Mouse (Mus musculus): Measurements from ENCODE around the gene F13a1. TPM values are rescaled to one million over a fixed set of nuclear protein-coding genes. Genes with fewer than 3 reads are reported as not detected.

F13a1 gene
- polyA plus RNA-seq, 1 experiment from 2014 or later: 27.6 TPM

DNA sequence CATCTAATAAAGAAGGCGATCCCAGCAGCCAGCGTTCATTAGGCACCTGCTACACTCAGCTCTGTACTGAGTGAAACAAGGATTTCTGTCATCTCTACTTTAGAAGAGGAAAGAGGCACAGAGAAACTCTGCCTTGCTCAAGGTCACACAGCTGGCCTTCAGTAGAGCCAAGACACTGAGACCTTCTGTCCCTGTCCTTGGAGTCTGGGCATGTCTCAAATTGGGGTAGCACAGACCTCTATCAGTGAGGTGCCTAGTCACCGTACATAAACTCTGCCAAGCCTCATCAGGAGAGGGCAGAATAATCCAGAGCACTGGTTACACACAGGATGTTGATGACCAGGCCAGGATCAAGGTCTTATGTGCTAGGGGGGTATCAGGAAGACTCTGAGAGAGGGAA is 108.2 kb downstream of the F13a1 start:
- H3K9me3 ChIP-seq: no peaks in the 10 kb centered on the region
- WGBS: 85% methylated on average over 3 of the region's 3 CpGs

DNA sequence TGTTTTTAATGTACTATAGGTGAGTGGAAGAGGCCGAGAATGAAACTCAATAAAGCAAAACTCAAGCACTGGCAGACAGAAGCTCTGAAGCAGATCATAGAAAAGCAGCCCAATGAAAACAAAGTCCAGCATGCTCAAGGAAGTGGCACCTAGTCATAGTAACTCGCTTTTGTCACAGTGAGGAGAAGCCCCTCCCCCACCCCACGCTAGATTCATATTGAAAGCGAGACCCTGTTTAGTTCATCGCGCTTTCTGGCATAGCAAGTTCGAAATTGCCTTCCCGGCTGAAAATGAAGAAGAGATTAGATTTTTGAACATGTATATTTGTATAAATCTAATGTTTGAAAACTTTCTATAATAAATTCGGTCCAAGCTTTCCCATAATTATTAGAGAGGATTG is 118.0 kb downstream of the F13a1 start:
- ATAC-seq (ENCODE audit: insufficient read depth, low FRiP score, low read depth): no peak
- H3K36me3 ChIP-seq: no peaks in the 10 kb centered on the region
- H3K4me3 ChIP-seq (replicated peaks): no peak overlapping the region
- no peaks in the 10 kb centered on the region for H3K9me3 ChIP-seq
- no peaks in the 10 kb centered on the region for H3K4me1 ChIP-seq
- no peak overlapping the region for H3K27ac ChIP-seq
- H3K9ac ChIP-seq: no peak overlapping the region
- H3K27me3 ChIP-seq (replicated peaks): no peaks in the 10 kb centered on the region
- 84% methylated on average over 9 of the region's 9 CpGs for WGBS
- H3K4me2 ChIP-seq: no peak overlapping the region

More for the DNA sequence above, 108.2 kb downstream of the F13a1 start:
- Histone ChIP-seq H3K4me1 (no peaks in the 10 kb centered on the region), H3K36me3 (no peaks in the 10 kb centered on the region), H3K4me2 (no peak overlapping the region), H3K27me3 (replicated peaks) (no peaks in the 10 kb centered on the region), H3K27ac (no peak overlapping the region), H3K9ac (no peak overlapping the region), H3K4me3 (replicated peaks) (no peak overlapping the region)
- no peak for ATAC-seq (ENCODE audit: insufficient read depth, low FRiP score, low read depth)

DNA sequence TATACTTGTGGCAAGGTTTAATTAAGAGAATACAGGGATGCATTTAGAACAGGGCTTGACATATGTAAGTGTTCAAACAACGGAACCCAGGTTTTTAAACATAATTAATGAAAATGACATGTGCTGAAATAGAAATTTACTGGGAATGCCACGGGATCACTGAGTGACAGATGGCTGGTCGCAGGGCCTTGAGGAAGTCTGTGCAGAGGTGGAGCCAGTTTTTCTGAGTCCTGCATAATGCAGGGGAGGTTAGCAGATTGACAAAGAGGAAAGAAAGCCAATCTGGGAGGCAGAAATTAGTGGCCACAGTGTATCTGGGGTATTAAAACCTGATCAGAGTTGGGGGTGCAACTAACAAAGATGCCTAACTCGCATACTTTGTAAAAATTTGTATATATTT is 130.3 kb downstream of the F13a1 start:
- Histone ChIP-seq H3K36me3 (no peaks in the 10 kb centered on the region), H3K4me1 (no peaks in the 10 kb centered on the region), H3K9ac (no peak overlapping the region), H3K4me2 (no peak overlapping the region), H3K4me3 (replicated peaks) (no peak overlapping the region), H3K9me3 (no peaks in the 10 kb centered on the region), H3K27me3 (replicated peaks) (no peaks in the 10 kb centered on the region), H3K27ac (no peak overlapping the region)
- ATAC-seq (ENCODE audit: insufficient read depth, low FRiP score, low read depth): no peak
- WGBS: 70% methylated on average over 4 of the region's 4 CpGs

- H3K27ac ChIP-seq: no peak overlapping the region
- 46% methylated on average over 4 of the region's 4 CpGs for WGBS
- no peak overlapping the region for H3K4me3 ChIP-seq (replicated peaks)
- H3K27me3 ChIP-seq (replicated peaks): no peaks in the 10 kb centered on the region
- H3K4me2 ChIP-seq: no peak overlapping the region
- H3K9ac ChIP-seq: no peak overlapping the region
- no peaks in the 10 kb centered on the region for H3K36me3 ChIP-seq
- H3K9me3 ChIP-seq: no peaks in the 10 kb centered on the region
- ATAC-seq (ENCODE audit: insufficient read depth, low FRiP score, low read depth): no peak
- H3K4me1 ChIP-seq: no peaks in the 10 kb centered on the region
These were observed 146.2 kb downstream of the F13a1 start for GRCm38 (mm10) chr13:36903885-36904284.

DNA sequence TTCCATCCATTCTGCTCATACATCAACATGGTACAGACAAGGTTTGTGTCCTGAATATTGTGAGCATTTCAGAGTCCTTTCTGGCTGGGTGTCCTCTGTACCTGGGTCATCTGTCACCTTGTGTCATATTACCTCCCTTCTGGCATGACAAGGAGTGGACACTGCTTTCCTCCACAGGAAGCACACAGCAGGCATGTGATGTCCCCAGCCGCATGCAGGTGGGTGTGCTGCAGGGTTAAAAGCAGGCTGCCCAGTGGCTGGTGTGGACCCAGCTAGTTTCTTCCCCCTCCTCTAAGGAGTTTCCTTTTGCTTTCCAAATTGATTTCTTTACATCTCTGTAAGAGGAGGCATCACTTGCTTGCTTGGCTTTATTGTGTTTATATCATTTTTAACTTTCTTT is 146.6 kb downstream of the F13a1 start:
- WGBS: 69% methylated on average over 1 of the region's 1 CpGs
- no peak overlapping the region for H3K4me2 ChIP-seq
- H3K27ac ChIP-seq: no peak overlapping the region
- no peak for ATAC-seq (ENCODE audit: insufficient read depth, low FRiP score, low read depth)
- H3K4me3 ChIP-seq (replicated peaks): no peak overlapping the region
- no peaks in the 10 kb centered on the region for H3K36me3 ChIP-seq
- H3K27me3 ChIP-seq (replicated peaks): no peaks in the 10 kb centered on the region
- no peak overlapping the region for H3K9ac ChIP-seq
- H3K4me1 ChIP-seq: no peaks in the 10 kb centered on the region
- H3K9me3 ChIP-seq: no peaks in the 10 kb centered on the region

DNA sequence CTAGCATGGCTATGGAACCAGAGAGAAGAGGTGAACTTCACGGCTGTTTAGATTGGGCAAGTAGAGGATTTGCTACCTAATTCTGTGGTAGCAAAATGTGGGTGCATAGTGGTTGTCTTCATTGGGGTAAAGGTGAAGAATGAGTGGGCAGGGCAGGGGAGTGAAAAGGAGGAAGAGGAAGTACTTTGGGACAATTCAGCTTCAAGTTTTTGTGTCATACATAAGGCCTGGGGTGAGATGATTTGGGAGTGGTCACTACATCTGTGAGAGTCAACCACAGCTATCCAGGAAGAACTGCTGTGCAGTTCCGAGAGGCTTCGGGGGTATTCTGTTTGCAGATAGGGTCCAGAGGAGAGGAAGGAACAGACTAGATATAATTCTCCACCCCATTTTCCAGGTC is 148.4 kb downstream of the F13a1 start:
- no peak for ATAC-seq (ENCODE audit: insufficient read depth, low FRiP score, low read depth)

GRCm38 (mm10) chr13:36901016-36901415 is 149.0 kb downstream of the F13a1 start:
- no peaks in the 10 kb centered on the region for H3K36me3 ChIP-seq
- ATAC-seq (ENCODE audit: insufficient read depth, low FRiP score, low read depth): no peak
- H3K9me3 ChIP-seq: no peaks in the 10 kb centered on the region
- H3K27me3 ChIP-seq (replicated peaks): no peaks in the 10 kb centered on the region
- H3K4me1 ChIP-seq: no peaks in the 10 kb centered on the region
- WGBS: 46% methylated on average over 3 of the region's 3 CpGs
- no peak overlapping the region for H3K27ac ChIP-seq
- no peak overlapping the region for H3K9ac ChIP-seq
- H3K4me3 ChIP-seq (replicated peaks): no peak overlapping the region
- H3K4me2 ChIP-seq: no peak overlapping the region

More for the DNA sequence above, 148.4 kb downstream of the F13a1 start:
- 84% methylated on average over 3 of the region's 3 CpGs for WGBS
- Histone ChIP-seq H3K9ac (no peak overlapping the region), H3K4me3 (replicated peaks) (no peak overlapping the region), H3K27ac (no peak overlapping the region), H3K27me3 (replicated peaks) (no peaks in the 10 kb centered on the region), H3K4me1 (no peaks in the 10 kb centered on the region), H3K4me2 (no peak overlapping the region), H3K36me3 (no peaks in the 10 kb centered on the region), H3K9me3 (no peaks in the 10 kb centered on the region)

DNA sequence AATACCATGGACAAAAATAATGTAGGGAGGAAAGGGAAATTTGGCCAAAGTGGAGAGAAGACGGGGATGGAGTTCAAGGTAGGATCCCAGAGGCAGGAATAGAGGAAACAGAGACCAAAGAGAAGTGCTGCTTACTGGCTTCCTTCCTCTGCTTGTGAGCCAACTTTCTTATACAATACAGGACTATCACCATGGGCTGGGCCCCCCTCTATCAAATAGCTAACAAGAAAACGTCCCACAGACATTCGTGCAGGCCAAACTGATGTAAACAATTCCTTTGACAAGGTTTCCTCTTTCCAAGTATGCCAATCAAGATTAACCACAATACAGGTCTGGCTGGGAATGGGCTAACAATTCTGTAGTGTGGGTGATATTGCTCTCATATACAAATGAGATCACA is 154.0 kb downstream of the F13a1 start:
- ATAC-seq (ENCODE audit: insufficient read depth, low FRiP score, low read depth): no peak
- Histone ChIP-seq H3K9ac (no peak overlapping the region), H3K4me3 (replicated peaks) (no peak overlapping the region), H3K27me3 (replicated peaks) (no peaks in the 10 kb centered on the region), H3K4me2 (no peak overlapping the region), H3K4me1 (no peaks in the 10 kb centered on the region), H3K27ac (no peak overlapping the region), H3K9me3 (no peaks in the 10 kb centered on the region), H3K36me3 (no peaks in the 10 kb centered on the region)
- 36% methylated on average over 3 of the region's 3 CpGs for WGBS

GRCm38 (mm10) chr13:36893762-36894161 is 156.3 kb downstream of the F13a1 start:
- H3K36me3 ChIP-seq: no peaks in the 10 kb centered on the region
- H3K27ac ChIP-seq: no peak overlapping the region
- H3K4me1 ChIP-seq: no peaks in the 10 kb centered on the region
- H3K4me3 ChIP-seq (replicated peaks): no peak overlapping the region
- no peak for ATAC-seq (ENCODE audit: insufficient read depth, low FRiP score, low read depth)
- H3K9ac ChIP-seq: no peak overlapping the region
- H3K9me3 ChIP-seq: no peaks in the 10 kb centered on the region
- WGBS: 94% methylated on average over 3 of the region's 3 CpGs
- no peaks in the 10 kb centered on the region for H3K27me3 ChIP-seq (replicated peaks)
- H3K4me2 ChIP-seq: no peak overlapping the region

DNA sequence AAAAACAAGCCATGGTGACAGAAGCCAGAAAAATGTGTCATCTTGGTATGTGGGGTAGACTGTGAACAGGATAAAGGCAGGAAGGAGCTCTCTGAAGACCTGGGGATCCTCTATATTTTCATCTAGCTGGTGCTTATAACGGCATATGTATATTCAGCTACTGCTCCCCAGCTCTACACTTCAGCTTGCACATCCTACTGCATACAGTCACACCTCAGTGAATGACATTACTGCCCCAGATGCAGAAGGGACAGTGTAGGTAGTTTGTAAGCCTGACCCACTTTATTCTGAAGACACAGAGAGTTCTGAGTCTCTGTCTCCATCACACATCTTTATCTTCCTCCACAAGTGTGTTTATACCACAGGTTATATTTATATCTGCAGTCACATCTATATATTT is 157.8 kb downstream of the F13a1 start:
- ATAC-seq (ENCODE audit: insufficient read depth, low FRiP score, low read depth): no peak
- Histone ChIP-seq H3K27ac (no peak overlapping the region), H3K9me3 (no peaks in the 10 kb centered on the region), H3K36me3 (no peaks in the 10 kb centered on the region), H3K4me1 (no peaks in the 10 kb centered on the region), H3K27me3 (replicated peaks) (no peaks in the 10 kb centered on the region), H3K4me2 (no peak overlapping the region), H3K4me3 (replicated peaks) (no peak overlapping the region), H3K9ac (no peak overlapping the region)
- WGBS: 92% methylated on average over 1 of the region's 1 CpGs

GRCm38 (mm10) chr13:36885973-36886372 is 164.1 kb downstream of the F13a1 start:
- H3K27ac ChIP-seq: no peak overlapping the region
- no peaks in the 10 kb centered on the region for H3K4me1 ChIP-seq
- no peak overlapping the region for H3K4me2 ChIP-seq
- no peaks in the 10 kb centered on the region for H3K27me3 ChIP-seq (replicated peaks)
- no peaks in the 10 kb centered on the region for H3K36me3 ChIP-seq
- WGBS: 87% methylated on average over 7 of the region's 7 CpGs
- no peak overlapping the region for H3K4me3 ChIP-seq (replicated peaks)
- H3K9ac ChIP-seq: no peak overlapping the region
- no peak for ATAC-seq (ENCODE audit: insufficient read depth, low FRiP score, low read depth)
- no peaks in the 10 kb centered on the region for H3K9me3 ChIP-seq

GRCm38 (mm10) chr13:36839111-36839510 is 210.9 kb downstream of the F13a1 start:
- H3K27ac ChIP-seq: no peak overlapping the region
- no peaks in the 10 kb centered on the region for H3K36me3 ChIP-seq
- ATAC-seq (ENCODE audit: insufficient read depth, low FRiP score, low read depth): no peak
- H3K9ac ChIP-seq: no peak overlapping the region
- no peak overlapping the region for H3K4me2 ChIP-seq
- no peak overlapping the region for H3K4me3 ChIP-seq (replicated peaks)
- no peaks in the 10 kb centered on the region for H3K4me1 ChIP-seq
- no peaks in the 10 kb centered on the region for H3K27me3 ChIP-seq (replicated peaks)
- 76% methylated on average over 3 of the region's 3 CpGs for WGBS
- no peaks in the 10 kb centered on the region for H3K9me3 ChIP-seq
